Mouse (Mus musculus): ENCODE data around the gene Ces2b. TPM values are rescaled to one million over a fixed set of nuclear protein-coding genes. Genes with fewer than 3 reads are reported as not detected.
"Not testable (repeated sequence)": the region's sequence is repeated elsewhere in the genome, so short reads cannot be mapped to it uniquely, and the experiment has no call there.

The Ces2b gene
- polyA plus RNA-seq, 1 experiment, result 0.81 TPM

- 56% methylated on average over 4 of the region's 4 CpGs for WGBS
- Histone ChIP-seq H3K4me1 (ENCODE audit: control insufficient read depth, insufficient read depth, insufficient read length, low read length) (peaks cover 9% of the 10 kb centered on the region; the same call in 1 of the 2 replicates), H3K36me3 (ENCODE audit: control insufficient read depth, insufficient read depth, low read length) (no peaks in the 10 kb centered on the region; the same call in 1 of the 2 replicates), H3K4me3 (ENCODE audit: low read depth, low read length) (peak overlapping the region; percentile 38), H3K27ac (ENCODE audit: insufficient read depth, low read depth, low read length) (peak overlapping the region; percentile 46; the same call in 1 of the 2 replicates), H3K27me3 (ENCODE audit: control insufficient read depth, insufficient read depth, low read length) (no peaks in the 10 kb centered on the region)
- TF ChIP-seq CTCF (IDR thresholded peaks at IDR 0.05; ENCODE audit: extremely low read depth, insufficient read length, insufficient replicate concordance, low read depth, low read length) (no peak), POLR2A (IDR thresholded peaks at IDR 0.05; ENCODE audit: low read depth, low read length) (no peak)
Measured at GRCm38 (mm10) chr8:104847741-104848462, 16.5 kb downstream of the Ces2b start.

- H3K36me3 ChIP-seq (ENCODE audit: control insufficient read depth, insufficient read depth, low read length); H3K4me1 ChIP-seq (ENCODE audit: control insufficient read depth, insufficient read depth, insufficient read length, low read length); H3K4me3 ChIP-seq (ENCODE audit: low read depth, low read length); H3K27ac ChIP-seq (ENCODE audit: insufficient read depth, low read depth, low read length); H3K27me3 ChIP-seq (ENCODE audit: control insufficient read depth, insufficient read depth, low read length): not testable (repeated sequence)
- no CpG with 5 or more reads among the region's 4 CpGs for WGBS
Measured at GRCm38 (mm10) chr8:104866844-104867531, 35.6 kb downstream of the Ces2b start.

GRCm38 (mm10) chr8:104868876-104869275 lies 37.5 kb downstream of the Ces2b start:
- H3K4me1 ChIP-seq (ENCODE audit: control insufficient read depth, insufficient read depth, insufficient read length, low read length); H3K4me3 ChIP-seq (ENCODE audit: low read depth, low read length); H3K27ac ChIP-seq (ENCODE audit: insufficient read depth, low read depth, low read length); H3K36me3 ChIP-seq (ENCODE audit: control insufficient read depth, insufficient read depth, low read length); H3K27me3 ChIP-seq (ENCODE audit: control insufficient read depth, insufficient read depth, low read length): not testable (repeated sequence)
- WGBS, result no CpG with 5 or more reads among the region's 2 CpGs

GRCm38 (mm10) chr8:104886223-104886926 lies 55.0 kb downstream of the Ces2b start:
- no CpG with 5 or more reads among the region's 4 CpGs for WGBS
- not testable (repeated sequence) for H3K4me3 ChIP-seq (ENCODE audit: low read depth, low read length); H3K36me3 ChIP-seq (ENCODE audit: control insufficient read depth, insufficient read depth, low read length); H3K27ac ChIP-seq (ENCODE audit: insufficient read depth, low read depth, low read length); H3K27me3 ChIP-seq (ENCODE audit: control insufficient read depth, insufficient read depth, low read length); H3K4me1 ChIP-seq (ENCODE audit: control insufficient read depth, insufficient read depth, insufficient read length, low read length)

Other genes starting within 250 kb of the Ces2b start
- gene Pdp2, start 240.1 kb upstream of the Ces2b start, polyA plus RNA-seq (2012; rRNA removed), result 1.9 and 5.8 TPM in 2 replicates
- gene Cdh16, start 207.2 kb upstream of the Ces2b start, polyA plus RNA-seq (2012; rRNA removed), result not detected in 2 replicates
- gene Rrad, start 200.2 kb upstream of the Ces2b start, polyA plus RNA-seq (2012; rRNA removed), result 4.7 and 5.2 TPM in 2 replicates
- gene Ciao2b, start 189.6 kb upstream of the Ces2b start, polyA plus RNA-seq (2012; rRNA removed), result 35.2 and 56.7 TPM in 2 replicates
- gene Ces2a, start 97.6 kb upstream of the Ces2b start, polyA plus RNA-seq (2012; rRNA removed), result 77.0 and 118 TPM in 2 replicates
- gene Ces2c, start 15.5 kb downstream of the Ces2b start, polyA plus RNA-seq (2012; rRNA removed), result 212 and 276 TPM in 2 replicates
- gene Ces2e, start 94.7 kb downstream of the Ces2b start, polyA plus RNA-seq (2012; rRNA removed), result 386 and 713 TPM in 2 replicates
- gene Ces2f, start 115.8 kb downstream of the Ces2b start, polyA plus RNA-seq (2012; rRNA removed), result 0.13 TPM in 2 replicates
- 4.5 and 33.3 TPM in 2 replicates for gene Ces2g, start 130.1 kb downstream of the Ces2b start, polyA plus RNA-seq (2012; rRNA removed)
- gene Ces2h, start 169.3 kb downstream of the Ces2b start, polyA plus RNA-seq (2012; rRNA removed), result 0.24 and 0.43 TPM in 2 replicates
- 0.22 and 1.3 TPM in 2 replicates for gene Ces3a, start 217.0 kb downstream of the Ces2b start, polyA plus RNA-seq (2012; rRNA removed)

Data from small intestine, adult 2 months (tissue).